Mouse (Mus musculus) T-helper 1 cell (primary cell): ENCODE results near the gene Luc7l3.

Experiments
- in situ Hi-C: fragments of 300-600 bp; cut with MboI, MseI; formaldehyde crosslinking; loops from one replicate; pipeline ENCODE4 v1.15.1; 2025; ENCODE audit warnings: high pct_unique_total_duplicates

Gene Luc7l3

GRCm38 (mm10) chr11:94338347-94338746 lies 16.6 kb upstream of the Luc7l3 start:
- in situ Hi-C loops = no loop called here

- in situ Hi-C loops = no loop called here
Measured at GRCm38 (mm10) chr11:94336551-94336950, 14.8 kb upstream of the Luc7l3 start.

- in situ Hi-C loops = no loop called here
Measured at GRCm38 (mm10) chr11:94334386-94334968, 12.7 kb upstream of the Luc7l3 start.

GRCm38 (mm10) chr11:94332726-94333125 lies 10.9 kb upstream of the Luc7l3 start:
- in situ Hi-C loops = no loop called here

- in situ Hi-C loops = no loop called here
Measured at GRCm38 (mm10) chr11:94330211-94330610, 8.4 kb upstream of the Luc7l3 start.

- in situ Hi-C loops = no loop called here
Measured at GRCm38 (mm10) chr11:94329270-94329891, 7.6 kb upstream of the Luc7l3 start.

GRCm38 (mm10) chr11:94328644-94329025 lies 6.8 kb upstream of the Luc7l3 start:
- in situ Hi-C loops = no loop called here

GRCm38 (mm10) chr11:94327693-94328643 lies 6.2 kb upstream of the Luc7l3 start, which contains the start of gene Ankrd40:
Gene Ankrd40 (plus strand): TSS chr11:94328001.
- in situ Hi-C loops = no loop called here

GRCm38 (mm10) chr11:94326961-94327411 lies 5.2 kb upstream of the Luc7l3 start:
- in situ Hi-C loops = no loop called here

- in situ Hi-C loops = no loop called here
Measured at GRCm38 (mm10) chr11:94324618-94325017, 2.8 kb upstream of the Luc7l3 start.

GRCm38 (mm10) chr11:94323271-94323925 lies 1.6 kb upstream of the Luc7l3 start:
- in situ Hi-C loops = no loop called here

- in situ Hi-C loops = no loop called here
Measured at GRCm38 (mm10) chr11:94322636-94323035, 848 bp upstream of the Luc7l3 start.

GRCm38 (mm10) chr11:94320969-94321930 lies 538 bp downstream of the Luc7l3 start:
- in situ Hi-C loops = no loop called here

GRCm38 (mm10) chr11:94318056-94318455 lies 3.7 kb downstream of the Luc7l3 start:
- in situ Hi-C loops = no loop called here

GRCm38 (mm10) chr11:94317515-94317914 lies 4.3 kb downstream of the Luc7l3 start:
- in situ Hi-C loops = no loop called here

GRCm38 (mm10) chr11:94317014-94317413 lies 4.8 kb downstream of the Luc7l3 start:
- in situ Hi-C loops = no loop called here

GRCm38 (mm10) chr11:94316528-94316927 lies 5.3 kb downstream of the Luc7l3 start:
- in situ Hi-C loops = no loop called here

- in situ Hi-C loops = no loop called here
Measured at GRCm38 (mm10) chr11:94315308-94315707, 6.5 kb downstream of the Luc7l3 start.

GRCm38 (mm10) chr11:94314098-94314652 lies 7.6 kb downstream of the Luc7l3 start:
- in situ Hi-C loops = no loop called here

GRCm38 (mm10) chr11:94312733-94313132 lies 9.1 kb downstream of the Luc7l3 start:
- in situ Hi-C loops = no loop called here
